Mouse (Mus musculus) erythroblast, embryonic 14.5 days (primary cell): Measurements from ENCODE around the gene Tbxa2r. TPM values are rescaled to one million over a fixed set of nuclear protein-coding genes. Genes with fewer than 3 reads are reported as not detected.
A peak's percentile ranks its signal among the peaks of the same experiment; 100 is the strongest.

Experiments
- H3K27me3 ChIP-seq: 2 replicates; pipeline ENCODE4 v1.6.1; 2012; ENCODE audit warnings: inconsistent platforms; ENCODE audit not compliant: control insufficient read depth
- H3K36me3 ChIP-seq: 2 replicates; pipeline ENCODE4 v1.6.1; 2012; ENCODE audit warnings: mild to moderate bottlenecking, inconsistent platforms; ENCODE audit not compliant: control insufficient read depth
- H3K4me1 ChIP-seq: 2 replicates; pipeline ENCODE4 v1.6.1; 2012; ENCODE audit warnings: inconsistent platforms; ENCODE audit not compliant: control insufficient read depth
- H3K4me3 ChIP-seq: replicated peaks from 2 replicates; pipeline ENCODE3; 2012; ENCODE audit warnings: moderate library complexity, mild to moderate bottlenecking, inconsistent platforms
- H3K9me3 ChIP-seq: 2 replicates; pipeline ENCODE4 v1.6.1; 2012; ENCODE audit warnings: low read length, inconsistent platforms, mixed read lengths; ENCODE audit not compliant: control insufficient read depth
- GATA1 ChIP-seq: IDR thresholded peaks from 2 replicates; pipeline ENCODE4 v1.6.1; 2012; ENCODE audit warnings: low read length, inconsistent platforms, mixed read lengths
- TAL1 ChIP-seq: IDR thresholded peaks from 3 replicates; pipeline ENCODE4 v1.6.1; 2012; ENCODE audit warnings: low read length, inconsistent platforms, mixed read lengths
- polyA plus RNA-seq: library from polyadenylated mRNA; stranded (reverse); fragments of >175 nt; gene quantifications from 2 replicates; pipeline ENCODE4 v1.2.3, GENCODE M21; 2012

Tbxa2r gene
- polyA plus RNA-seq, 1 experiment = 0.04 TPM

DNA sequence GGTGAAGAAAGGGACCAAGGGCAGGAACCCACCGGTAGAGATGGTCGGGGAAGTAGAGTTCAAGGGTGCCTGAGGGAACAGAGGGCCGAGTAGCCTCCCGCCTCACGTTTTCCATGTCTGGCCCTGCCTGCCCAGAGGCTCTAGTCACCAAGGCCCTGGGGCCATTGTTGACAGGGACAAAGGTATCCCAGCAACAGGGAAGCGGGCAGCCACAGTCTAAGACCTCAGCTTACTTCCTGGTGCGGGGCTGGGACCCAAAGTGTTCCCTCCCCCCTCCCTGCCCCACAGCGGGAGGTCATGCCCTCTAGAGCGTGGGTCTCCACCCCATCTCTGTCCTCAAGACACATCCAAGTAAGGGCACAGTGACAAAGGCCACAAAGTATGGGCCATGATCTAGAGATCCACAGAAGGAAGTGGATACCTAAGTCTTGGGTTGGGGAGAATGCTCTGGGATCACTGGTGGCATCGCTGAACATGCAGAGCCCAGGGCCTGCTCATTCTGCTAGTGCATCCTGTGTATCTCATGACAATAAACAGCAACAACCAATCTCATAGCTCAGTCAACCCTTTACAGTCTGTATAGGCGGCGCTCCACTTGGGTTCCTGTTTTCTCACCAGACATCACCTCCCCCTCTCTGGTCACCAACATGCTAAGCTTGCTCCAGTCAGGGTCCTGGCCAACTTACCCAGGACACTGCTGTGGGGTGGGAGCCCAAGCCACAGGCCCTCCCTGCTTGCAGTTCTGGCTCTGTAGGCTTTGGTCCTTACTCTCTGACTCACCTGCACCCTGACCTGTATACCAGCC lies 37.3 kb downstream of the Tbxa2r start, which contains the start of gene 4930404N11Rik:
4930404N11Rik (minus strand) TSS at position 145 of the 805 bp plus-strand sequence.
- Histone ChIP-seq H3K9me3 (peaks cover 2% of the 10 kb centered on the region; the same call in 1 of the 2 replicates), H3K4me1 (peaks cover 88% of the 10 kb centered on the region), H3K36me3 (peaks cover 100% of the 10 kb centered on the region), H3K4me3 (peak within 1 kb of the TSS; percentile 21), H3K27me3 (no peaks in the 10 kb centered on the region; the same call in 1 of the 2 replicates)
- TF ChIP-seq TAL1 (no peak), GATA1 (no peak)

DNA sequence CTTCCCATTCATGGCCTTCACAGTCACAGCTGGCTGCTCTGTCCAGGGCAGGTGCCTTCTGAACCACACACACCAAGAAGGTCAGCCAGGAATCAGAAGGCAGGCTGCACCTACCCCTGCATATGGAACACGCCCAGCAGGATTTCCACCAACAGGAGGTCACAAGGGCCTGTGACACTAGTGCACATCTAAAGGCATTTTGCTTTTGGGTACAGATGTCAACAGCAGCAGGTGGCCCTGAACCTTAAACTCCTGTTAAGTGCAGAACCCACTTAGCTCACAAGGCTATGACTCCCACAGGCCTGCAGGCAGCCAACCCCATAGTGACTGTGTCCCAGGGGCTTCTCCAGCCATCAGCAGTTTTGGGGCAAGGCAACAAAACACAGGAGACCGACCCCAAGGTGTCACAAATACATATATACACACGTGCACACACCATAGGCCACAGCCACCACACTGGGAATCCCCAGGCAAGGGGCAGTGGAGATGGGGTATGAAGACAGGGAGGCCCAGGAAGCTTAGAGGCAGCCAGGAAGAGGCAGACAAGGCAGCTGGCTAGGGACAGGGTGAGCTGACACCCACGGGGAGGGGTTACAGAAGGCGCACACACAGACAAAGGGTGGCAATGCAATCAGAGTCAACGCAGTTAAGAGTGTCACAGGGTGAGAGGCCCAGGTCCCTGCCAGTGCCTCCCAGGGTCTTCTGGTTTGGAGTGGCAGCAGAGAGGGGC lies 38.1 kb downstream of the Tbxa2r start:
- no peaks in the 10 kb centered on the region; the same call in 1 of the 2 replicates for H3K27me3 ChIP-seq
- no peak for TF ChIP-seq TAL1
- TF ChIP-seq GATA1 = no peak
- H3K36me3 ChIP-seq = peaks cover 100% of the 10 kb centered on the region
- peaks cover 83% of the 10 kb centered on the region for H3K4me1 ChIP-seq
- H3K9me3 ChIP-seq = peaks cover 2% of the 10 kb centered on the region; the same call in 1 of the 2 replicates
- H3K4me3 ChIP-seq = no peak overlapping the region

DNA sequence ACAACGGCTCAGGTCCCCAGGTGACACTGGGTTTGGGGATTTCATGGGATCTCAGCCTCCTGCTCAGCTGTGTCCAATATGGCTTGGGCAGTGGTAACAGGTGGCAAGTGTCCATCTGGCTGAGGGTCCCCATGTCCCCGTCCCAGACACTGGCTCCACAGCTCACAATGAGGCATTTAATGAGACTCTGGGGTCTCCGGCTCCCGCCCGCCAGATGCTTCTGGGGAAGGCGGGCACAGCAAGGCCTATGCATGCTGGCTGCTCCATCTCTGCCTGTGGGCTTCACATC lies 38.6 kb downstream of the Tbxa2r start:
- H3K36me3 ChIP-seq = peaks cover 100% of the 10 kb centered on the region
- peaks cover 83% of the 10 kb centered on the region for H3K4me1 ChIP-seq

DNA sequence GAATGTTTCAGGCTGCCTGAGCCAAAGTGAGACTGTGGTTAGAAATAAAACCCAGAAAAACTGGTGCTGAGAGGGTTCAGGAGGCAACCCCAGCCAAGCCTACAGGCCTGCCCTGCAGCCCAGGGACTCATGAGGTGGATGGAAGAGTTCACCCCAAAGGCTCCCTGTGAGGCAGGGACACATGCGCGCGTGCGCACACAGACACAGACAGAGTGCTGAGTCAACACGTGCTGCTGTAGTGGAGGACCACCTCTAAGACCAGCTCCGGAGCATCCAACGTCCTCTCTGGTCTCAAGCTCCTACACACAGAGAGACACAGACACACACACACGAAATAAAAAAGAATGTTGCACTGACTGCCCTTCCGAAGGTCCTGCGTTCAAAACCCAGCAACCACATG lies 46.8 kb downstream of the Tbxa2r start:
- TF ChIP-seq GATA1 (no peak), TAL1 (no peak)
- Histone ChIP-seq H3K36me3 (peaks cover 83% of the 10 kb centered on the region), H3K27me3 (no peaks in the 10 kb centered on the region; the same call in 1 of the 2 replicates), H3K4me3 (peak overlapping the region; percentile 90), H3K9me3 (no peaks in the 10 kb centered on the region), H3K4me1 (peaks cover 75% of the 10 kb centered on the region)

More for the DNA sequence above, 38.6 kb downstream of the Tbxa2r start:
- H3K9me3 ChIP-seq = peaks cover 2% of the 10 kb centered on the region; the same call in 1 of the 2 replicates
- H3K4me3 ChIP-seq = no peak overlapping the region
- TF ChIP-seq GATA1 (no peak), TAL1 (no peak)
- no peaks in the 10 kb centered on the region; the same call in 1 of the 2 replicates for H3K27me3 ChIP-seq

DNA sequence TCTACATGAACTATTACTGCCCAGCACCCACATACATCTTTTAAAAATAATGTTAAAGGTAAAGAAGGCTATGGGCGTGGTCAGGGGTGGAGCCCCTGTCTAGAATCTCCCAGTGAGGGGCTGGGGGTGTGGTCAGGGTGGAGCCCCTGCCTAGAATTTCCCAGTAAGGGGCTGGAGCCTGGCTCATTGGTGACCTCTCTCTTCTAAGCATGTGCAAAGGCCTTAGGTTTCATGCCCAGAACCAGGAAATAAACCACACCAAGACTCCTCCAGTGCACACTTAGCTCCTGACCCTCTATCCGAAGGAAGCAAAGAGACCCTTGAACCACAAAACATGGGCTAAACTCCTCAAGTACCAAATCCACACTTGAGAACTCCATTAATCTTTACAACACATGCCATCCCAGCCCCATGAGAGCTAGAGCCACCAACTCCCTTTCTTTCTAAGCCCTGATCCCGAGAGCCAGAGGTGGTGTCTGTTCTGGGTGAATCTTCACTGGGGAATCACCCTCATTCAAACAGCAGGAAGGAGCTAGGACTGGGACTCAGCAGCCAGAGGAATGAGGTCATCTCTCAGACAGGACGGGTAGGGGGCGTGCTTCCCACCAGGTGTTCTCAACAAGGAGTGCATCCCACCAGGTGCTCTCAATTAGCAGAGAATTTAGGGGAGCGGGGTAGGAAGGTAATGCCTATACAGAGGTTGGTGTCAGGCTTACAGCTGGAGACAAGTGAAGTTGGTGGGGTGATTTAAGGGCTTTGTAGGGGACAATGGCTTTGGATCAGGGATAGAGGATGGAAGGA lies 48.2 kb downstream of the Tbxa2r start:
- H3K4me1 ChIP-seq = peaks cover 85% of the 10 kb centered on the region
- peaks cover 73% of the 10 kb centered on the region for H3K36me3 ChIP-seq

DNA sequence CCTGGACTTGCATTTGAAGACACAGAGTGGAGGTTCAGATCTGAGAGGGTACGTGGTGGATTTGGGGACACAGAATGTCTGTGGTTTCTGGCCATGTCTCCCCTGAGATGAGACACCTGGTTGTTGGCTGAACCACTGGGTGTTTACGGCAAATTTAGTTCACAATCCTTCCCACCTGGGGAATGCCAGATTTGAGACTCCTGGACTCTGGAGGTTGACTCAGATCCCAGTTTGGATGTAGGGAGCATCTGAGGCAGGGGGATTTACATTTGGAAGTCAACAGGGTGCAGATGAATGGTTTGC lies 48.8 kb downstream of the Tbxa2r start:
- TF ChIP-seq GATA1 (no peak), TAL1 (no peak)

More for the DNA sequence above, 48.2 kb downstream of the Tbxa2r start:
- H3K9me3 ChIP-seq = no peaks in the 10 kb centered on the region
- H3K4me3 ChIP-seq = peak overlapping the region; percentile 90
- TF ChIP-seq TAL1 (no peak), GATA1 (no peak)
- no peaks in the 10 kb centered on the region for H3K27me3 ChIP-seq

DNA sequence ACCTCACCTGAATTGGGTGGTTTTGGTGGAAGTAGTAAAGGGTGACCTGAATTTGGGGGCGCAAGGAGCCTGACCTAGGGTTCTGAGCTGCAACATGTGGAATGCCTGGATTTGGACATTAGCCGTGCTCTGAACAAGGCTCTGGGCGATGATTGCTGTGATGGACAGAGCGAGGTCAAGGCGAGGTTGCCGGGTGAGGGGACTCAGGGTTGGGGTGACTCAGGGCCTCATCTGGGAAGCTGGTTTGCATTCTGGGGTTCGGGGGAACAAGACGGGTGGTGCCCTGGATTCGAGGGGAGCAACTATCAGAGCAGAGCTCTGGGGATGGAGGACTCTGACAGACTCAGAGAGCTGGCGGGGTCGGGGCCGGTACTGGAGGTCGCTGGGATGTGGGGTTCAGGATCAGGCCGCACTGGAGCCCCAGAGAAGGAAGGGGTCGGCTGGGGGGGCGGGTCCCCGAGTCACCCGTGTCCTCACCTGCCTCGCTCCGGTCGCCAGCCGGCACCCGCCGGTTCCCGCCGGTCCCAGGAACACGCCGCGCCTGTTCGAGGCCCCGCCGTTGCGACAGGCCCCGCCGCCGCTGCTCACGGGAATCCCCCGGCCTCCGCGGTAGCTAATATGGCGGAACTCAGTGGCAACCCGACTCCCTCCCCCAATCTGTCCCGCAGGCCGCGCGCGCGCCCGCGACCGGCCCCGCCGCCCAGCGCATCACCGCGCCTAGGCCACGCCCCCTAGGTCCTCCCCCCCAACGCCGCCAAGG lies 49.4 kb downstream of the Tbxa2r start, which contains the start of gene Fzr1:
Fzr1 (minus strand) TSS at position 724 of the 760 bp plus-strand sequence.
- Histone ChIP-seq H3K4me1 (peaks cover 85% of the 10 kb centered on the region), H3K36me3 (peaks cover 61% of the 10 kb centered on the region)
- no peak for TF ChIP-seq TAL1
- no peak for TF ChIP-seq GATA1

More for the DNA sequence above, 48.8 kb downstream of the Tbxa2r start:
- peaks cover 68% of the 10 kb centered on the region for H3K36me3 ChIP-seq
- H3K4me1 ChIP-seq = peaks cover 85% of the 10 kb centered on the region
- no peaks in the 10 kb centered on the region for H3K9me3 ChIP-seq
- H3K27me3 ChIP-seq = no peaks in the 10 kb centered on the region
- H3K4me3 ChIP-seq = peak overlapping the region; percentile 90

DNA sequence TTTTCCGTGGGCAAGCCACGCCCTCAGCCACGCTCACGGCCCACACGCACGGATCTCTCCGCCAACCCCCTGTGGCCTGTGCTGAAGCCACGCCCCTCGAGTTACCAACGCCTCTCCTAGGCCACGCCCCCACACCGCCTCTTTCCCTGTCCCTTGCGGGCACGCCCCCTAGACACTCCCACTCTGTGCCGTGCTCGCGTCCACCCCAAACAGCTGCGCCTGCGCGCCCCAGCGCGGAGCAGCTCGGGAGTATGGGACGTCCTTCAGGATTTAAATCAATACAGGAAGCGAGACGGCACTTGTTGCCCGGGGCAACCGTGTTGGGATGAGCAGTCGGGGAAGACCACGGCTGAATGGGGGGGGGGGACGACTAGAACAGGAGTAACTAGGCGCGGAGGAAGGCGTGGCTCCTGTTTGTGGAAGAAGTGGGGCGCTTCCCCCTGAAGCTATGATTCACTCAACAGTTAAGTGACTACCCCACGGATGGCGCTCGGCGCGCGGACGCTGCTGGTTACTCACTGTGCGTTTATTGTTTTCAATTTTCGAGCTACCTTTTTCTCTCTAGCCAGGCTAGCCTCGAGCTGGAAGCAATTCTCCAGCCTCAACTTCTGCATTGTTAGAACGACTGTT lies 50.1 kb downstream of the Tbxa2r start:
- H3K4me1 ChIP-seq = peaks cover 84% of the 10 kb centered on the region
- TF ChIP-seq GATA1 = no peak
- no peak for TF ChIP-seq TAL1
- H3K9me3 ChIP-seq = no peaks in the 10 kb centered on the region

More for the DNA sequence above, 49.4 kb downstream of the Tbxa2r start, which contains the start of gene Fzr1:
- Histone ChIP-seq H3K27me3 (no peaks in the 10 kb centered on the region), H3K9me3 (no peaks in the 10 kb centered on the region), H3K4me3 (peak within 1 kb of the TSS; percentile 90)

More for the DNA sequence above, 50.1 kb downstream of the Tbxa2r start:
- Histone ChIP-seq H3K27me3 (no peaks in the 10 kb centered on the region), H3K4me3 (peak overlapping the region; percentile 90), H3K36me3 (peaks cover 54% of the 10 kb centered on the region)
